Mouse (Mus musculus) ES-E14 (cell line): Measurements from ENCODE around the gene Vmn1r60.
"Not testable (repeated sequence)": the region's sequence is repeated elsewhere in the genome, so short reads cannot be mapped to it uniquely, and the experiment has no call there.

Experiments used
- CHD2 ChIP-seq: IDR thresholded peaks from 2 replicates; pipeline ENCODE4 v1.6.1; 2014; ENCODE audit warnings: mild to moderate bottlenecking, low read depth, low read length, inconsistent platforms
- HCFC1 ChIP-seq: IDR thresholded peaks from 2 replicates; pipeline ENCODE4 v1.6.1; 2012; ENCODE audit warnings: low read length, inconsistent platforms, borderline replicate concordance; ENCODE audit not compliant: insufficient read depth

- not testable (repeated sequence) for TF ChIP-seq HCFC1, CHD2
Observed at GRCm38 (mm10) chr7:5547217-5547616, at the start of gene Vmn1r60.
